ENCODE assay signal across 8 mouse cellular contexts in genomic region chr10:78392072-78392471, GRCm38 (mm10). TPM values are rescaled to one million over a fixed set of nuclear protein-coding genes. Genes with fewer than 3 reads are reported as not detected.
DNase-seq lines count a peak whose midpoint lies in the region; ATAC-seq and TF ChIP-seq lines count a peak whose summit lies in the region.

No protein-coding gene starts in this region.

- WGBS in forebrain, embryonic 11.5 days, result 3% methylated on average over 18 of the region's 18 CpGs
- WGBS in heart, postnatal 0 days, result 2% methylated on average over 18 of the region's 18 CpGs
- 3% methylated on average over 18 of the region's 18 CpGs for WGBS in lung, embryonic 14.5 days

- H3K4me3 ChIP-seq in forebrain, embryonic 11.5 days (ENCODE audit: low read depth, low read length), result no peak overlapping the region
- no peak overlapping the region for H3K4me3 ChIP-seq in heart, postnatal 0 days (ENCODE audit: low read depth, low read length)
- H3K4me3 ChIP-seq in layer of hippocampus, adult 2 months, result no peak overlapping the region
- H3K4me3 ChIP-seq in lung, embryonic 14.5 days (ENCODE audit: low read depth, low read length), result no peak overlapping the region

- no peak overlapping the region for H3K4me2 ChIP-seq in forebrain, embryonic 11.5 days (ENCODE audit: low read depth, low read length, severe bottlenecking)
- H3K4me2 ChIP-seq in heart, postnatal 0 days (ENCODE audit: low read depth, low read length), result no peak overlapping the region
- H3K4me2 ChIP-seq in lung, embryonic 14.5 days, result 0 out of 2 replicates have a peak overlapping the region, but pooled peaks have one; percentile 15

- no peaks in the 10 kb centered on the region for H3K9me3 ChIP-seq in forebrain, embryonic 11.5 days (ENCODE audit: control insufficient read depth, low read length)
- H3K9me3 ChIP-seq in heart, postnatal 0 days (replicated peaks; ENCODE audit: control insufficient read depth, low read length), result no peaks in the 10 kb centered on the region
- H3K9me3 ChIP-seq in lung, embryonic 14.5 days (ENCODE audit: low read depth, low read length), result no peaks in the 10 kb centered on the region

- DNase-seq in ES-CJ7 (ENCODE audit: low read depth, low spot score), result peak; percentile 73
- DNase-seq in c-Kit-negative CD71-positive TER-119-positive erythroid progenitor cells, embryonic 14.5 days (ENCODE audit: low read depth, low spot score), result peak; percentile 47
- peak; percentile 87 for DNase-seq in forebrain, embryonic 11.5 days (ENCODE audit: low spot score)
- DNase-seq in heart, postnatal 0 days (ENCODE audit: low spot score), result peak; percentile 56
- peak; percentile 69 to 85 for DNase-seq in layer of hippocampus, adult 2 months (ENCODE audit: low spot score in 2 of 2)
- peak; percentile 89 for DNase-seq in lung, embryonic 14.5 days
- peak; percentile 76 for DNase-seq in retina, postnatal 1 day
- peak; percentile 58 to 60 for DNase-seq in urinary bladder, adult 18-20 months (ENCODE audit: low spot score in 2 of 2)

- peak; percentile 85 for TF ChIP-seq CTCF in heart, postnatal 0 days (IDR thresholded peaks at IDR 0.05; ENCODE audit: low read depth)
- TF ChIP-seq CTCF in layer of hippocampus, adult 2 months (conservative IDR thresholded peaks at IDR 0.05), result peak; percentile 95
- TF ChIP-seq CTCF in lung, embryonic 14.5 days (IDR thresholded peaks at IDR 0.05; ENCODE audit: low read depth), result peak; percentile 89

- H3K27me3 ChIP-seq in forebrain, embryonic 11.5 days (ENCODE audit: control insufficient read depth, insufficient read depth, low read length), result peaks cover 15% of the 10 kb centered on the region
- peaks cover 21% of the 10 kb centered on the region for H3K27me3 ChIP-seq in heart, postnatal 0 days (ENCODE audit: control insufficient read depth, insufficient read depth, low read length)
- peaks cover 25% of the 10 kb centered on the region for H3K27me3 ChIP-seq in lung, embryonic 14.5 days (ENCODE audit: insufficient read depth, low read length)

- ATAC-seq in forebrain, embryonic 11.5 days (replicated peaks; ENCODE audit: low FRiP score), result no peak
- peak; percentile 57 for ATAC-seq in heart, postnatal 0 days (ENCODE audit: insufficient read depth, low read depth)
- peak; percentile 47; the same call in 1 of the 2 replicates for ATAC-seq in lung, embryonic 14.5 days (ENCODE audit: insufficient read depth)

- peaks cover 4% of the 10 kb centered on the region; the same call in 1 of the 2 replicates for H3K4me1 ChIP-seq in forebrain, embryonic 11.5 days (replicated peaks; ENCODE audit: control insufficient read depth, insufficient read depth, low read length)
- no peaks in the 10 kb centered on the region for H3K4me1 ChIP-seq in heart, postnatal 0 days (ENCODE audit: control insufficient read depth, insufficient read depth)
- no peaks in the 10 kb centered on the region for H3K4me1 ChIP-seq in lung, embryonic 14.5 days (ENCODE audit: insufficient read depth)

- H3K36me3 ChIP-seq in forebrain, embryonic 11.5 days (ENCODE audit: control insufficient read depth, insufficient read depth, low read length), result no peaks in the 10 kb centered on the region
- no peaks in the 10 kb centered on the region for H3K36me3 ChIP-seq in heart, postnatal 0 days (replicated peaks; ENCODE audit: control insufficient read depth, insufficient read depth, low read length)
- H3K36me3 ChIP-seq in lung, embryonic 14.5 days (ENCODE audit: insufficient read depth), result no peaks in the 10 kb centered on the region

- H3K27ac ChIP-seq in forebrain, embryonic 11.5 days (ENCODE audit: low read depth, low read length), result no peak overlapping the region
- H3K27ac ChIP-seq in heart, postnatal 0 days (ENCODE audit: low read depth), result no peak overlapping the region
- no peak overlapping the region for H3K27ac ChIP-seq in layer of hippocampus, adult 2 months
- no peak overlapping the region for H3K27ac ChIP-seq in lung, embryonic 14.5 days (ENCODE audit: low read depth)

- no peak for TF ChIP-seq EP300 in heart, postnatal 0 days (IDR thresholded peaks at IDR 0.05; ENCODE audit: low read depth)

- no peak overlapping the region for H3K9ac ChIP-seq in forebrain, embryonic 11.5 days (ENCODE audit: low read length)
- H3K9ac ChIP-seq in heart, postnatal 0 days (replicated peaks; ENCODE audit: low read depth, low read length), result no peak overlapping the region
- H3K9ac ChIP-seq in lung, embryonic 14.5 days, result no peak overlapping the region

RNA-seq across cellular contexts. Expression of gene Rrp1, which starts 20.8 kb away (rescaled TPM):
- polyA plus RNA-seq in forebrain, embryonic 11.5 days (2014; fragmentation: Nextera tagmentation; extraction: Ambion mirVana), result 290 and 324 TPM in 2 replicates
- total RNA-seq in heart, postnatal 0 days (2014; rRNA removed; ENCODE audit: low replicate concordance), result 86.6 and 119 TPM in 2 replicates
- polyA plus RNA-seq in heart, postnatal 0 days (2015; fragmentation: Nextera tagmentation; extraction: Ambion mirVana), result 169 and 177 TPM in 2 replicates
- total RNA-seq in layer of hippocampus, adult 2 months (2021), result 100 to 1,000 TPM; 352 to 358 TPM
- 239 and 249 TPM in 2 replicates for polyA plus RNA-seq in lung, embryonic 14.5 days (2014; fragmentation: Nextera tagmentation; extraction: Ambion mirVana)

RNA-seq across cellular contexts. Expression of gene Cstb, which starts 33.4 kb away (rescaled TPM):
- polyA plus RNA-seq in forebrain, embryonic 11.5 days (2014; fragmentation: Nextera tagmentation; extraction: Ambion mirVana), result 104 and 112 TPM in 2 replicates
- 21.8 and 99.5 TPM in 2 replicates for total RNA-seq in heart, postnatal 0 days (2014; rRNA removed; ENCODE audit: low replicate concordance)
- polyA plus RNA-seq in heart, postnatal 0 days (2015; fragmentation: Nextera tagmentation; extraction: Ambion mirVana), result 149 and 153 TPM in 2 replicates
- 10 to 100 TPM; 29.9 to 34.9 TPM for total RNA-seq in layer of hippocampus, adult 2 months (2021)
- polyA plus RNA-seq in lung, embryonic 14.5 days (2014; fragmentation: Nextera tagmentation; extraction: Ambion mirVana), result 201 and 211 TPM in 2 replicates

RNA-seq across cellular contexts. Expression of gene Agpat3, which starts 39.8 kb away (rescaled TPM):
- 52.3 and 57.9 TPM in 2 replicates for polyA plus RNA-seq in forebrain, embryonic 11.5 days (2014; fragmentation: Nextera tagmentation; extraction: Ambion mirVana)
- 151 and 164 TPM in 2 replicates for total RNA-seq in heart, postnatal 0 days (2014; rRNA removed; ENCODE audit: low replicate concordance)
- polyA plus RNA-seq in heart, postnatal 0 days (2015; fragmentation: Nextera tagmentation; extraction: Ambion mirVana), result 173 and 182 TPM in 2 replicates
- 100 to 1,000 TPM; 207 to 216 TPM for total RNA-seq in layer of hippocampus, adult 2 months (2021)
- polyA plus RNA-seq in lung, embryonic 14.5 days (2014; fragmentation: Nextera tagmentation; extraction: Ambion mirVana), result 59.7 and 62.1 TPM in 2 replicates
